Mouse (Mus musculus) neural tube, embryonic 13.5 days (tissue): ENCODE data around the gene Atm. TPM values are rescaled to one million over a fixed set of nuclear protein-coding genes. Genes with fewer than 3 reads are reported as not detected.

Experiments
- ATAC-seq: fragments of 200-750 bp; cut with Nextera tagmentation; 2 replicates; pipeline ENCODE4 v1.8.0; 2017; ENCODE audit warnings: low read depth, mild to moderate bottlenecking, moderate TSS enrichment, moderate library complexity
- H3K27ac ChIP-seq: fragments of 300-500 bp; sonication (generic); replicated peaks from 2 replicates; pipeline ENCODE4 v1.5.1; 2015; ENCODE audit warnings: moderate library complexity, mild to moderate bottlenecking, inconsistent platforms
- H3K27me3 ChIP-seq: fragments of 300-500 bp; sonication (generic); 2 replicates; pipeline ENCODE4 v1.6.1; 2015; ENCODE audit warnings: mild to moderate bottlenecking, inconsistent platforms
- H3K36me3 ChIP-seq: fragments of 300-500 bp; sonication (generic); 2 replicates; pipeline ENCODE4 v1.6.1; 2015; ENCODE audit warnings: mild to moderate bottlenecking, inconsistent platforms
- H3K4me1 ChIP-seq: fragments of 300-500 bp; sonication (generic); replicated peaks from 2 replicates; pipeline ENCODE4 v1.6.1; 2015; ENCODE audit warnings: inconsistent platforms
- H3K4me2 ChIP-seq: fragments of 300-500 bp; sonication (generic); 2 replicates; pipeline ENCODE4 v1.6.1; 2015; ENCODE audit warnings: inconsistent platforms, mild to moderate bottlenecking, moderate library complexity
- H3K4me3 ChIP-seq: fragments of 300-500 bp; sonication (generic); 2 replicates; pipeline ENCODE4 v1.5.1; 2015; ENCODE audit warnings: mild to moderate bottlenecking, inconsistent platforms
- H3K9ac ChIP-seq: fragments of 300-500 bp; sonication (generic); 2 replicates; pipeline ENCODE4 v1.6.1; 2015; ENCODE audit warnings: moderate library complexity, mild to moderate bottlenecking, inconsistent platforms
- H3K9me3 ChIP-seq: fragments of 300-500 bp; sonication (generic); 2 replicates; pipeline ENCODE4 v1.6.1; 2016; ENCODE audit warnings: inconsistent platforms
- WGBS: fragments of 180-500 bp; shearing (Covaris S2); methylation state at CpG from one replicate; pipeline ENCODE4 v1.1.7; 2015; 5-methylcytosine and 5-hydroxymethylcytosine counted together
- polyA plus RNA-seq: library from polyadenylated mRNA; unstranded; fragments of >200 nt; fragmentation: Nextera tagmentation; extraction: Ambion mirVana; gene quantifications from 2 replicates; pipeline ENCODE4 v1.2.1, GENCODE M21; 2015

Atm gene
- polyA plus RNA-seq: 9.5 and 12.1 TPM in 2 replicates

- Histone ChIP-seq H3K4me3 (peak within 1 kb of the TSS; percentile 93), H3K9ac (peak within 1 kb of the TSS; percentile 89), H3K27ac (peak within 1 kb of the TSS; percentile 92), H3K9me3 (no peaks in the 10 kb centered on the region), H3K4me1 (peaks cover 31% of the 10 kb centered on the region), H3K27me3 (no peaks in the 10 kb centered on the region), H3K36me3 (peaks cover 7% of the 10 kb centered on the region; the same call in 1 of the 2 replicates), H3K4me2 (peak within 1 kb of the TSS; percentile 97)
- ATAC-seq: peak; percentile 99
- WGBS: under 1% methylated on average over 69 of the region's 69 CpGs
Measured at GRCm38 (mm10) chr9:53536558-53537320, at the start of gene Atm, which contains the start of gene Npat. TSS of gene Atm (minus strand) at chr9:53536740. TSS of gene Npat (plus strand) at chr9:53537047.

DNA sequence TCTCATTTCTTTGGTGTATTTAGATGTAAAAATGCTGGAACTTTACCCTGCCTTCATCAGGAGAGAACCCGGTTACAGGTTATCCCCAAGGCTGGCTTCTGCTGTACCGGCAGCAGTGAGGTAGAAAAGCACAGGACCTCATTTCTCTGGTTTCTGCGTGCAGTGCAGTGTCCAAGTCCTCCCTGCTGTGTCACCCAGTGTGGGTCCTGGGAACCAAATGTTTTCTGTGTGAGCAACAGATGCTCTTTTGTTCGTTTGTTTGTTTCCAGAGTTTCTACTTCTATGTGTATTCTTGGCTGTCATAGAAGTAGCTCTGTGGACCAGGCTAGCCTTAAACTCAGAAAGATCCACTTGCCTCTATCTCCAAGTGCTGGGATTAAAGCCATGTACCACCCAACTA lies 45.3 kb upstream of the Atm start:
- no peak for ATAC-seq

DNA sequence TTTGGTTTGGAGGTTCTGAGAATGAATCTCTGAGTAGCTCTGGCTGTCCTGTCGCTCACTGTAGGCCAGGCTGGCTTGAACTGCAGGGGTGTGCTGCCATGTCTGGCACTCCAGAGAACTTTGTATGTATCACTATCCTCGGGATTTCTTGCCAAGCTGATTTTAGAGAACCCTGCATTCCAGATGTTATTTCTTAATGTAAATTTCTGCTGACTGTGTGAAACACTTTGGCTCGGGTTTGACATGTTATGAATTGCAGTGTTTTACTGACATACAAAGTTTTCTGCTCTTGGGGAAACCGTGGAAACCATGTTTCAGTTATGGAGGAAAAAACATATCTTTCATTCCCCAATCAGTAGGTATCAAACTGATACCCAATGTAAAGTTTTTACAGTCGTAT lies 39.2 kb upstream of the Atm start:
- Histone ChIP-seq H3K27me3 (no peaks in the 10 kb centered on the region), H3K9me3 (no peaks in the 10 kb centered on the region), H3K36me3 (peaks cover 61% of the 10 kb centered on the region), H3K4me2 (no peak overlapping the region), H3K27ac (no peak overlapping the region), H3K4me3 (no peak overlapping the region), H3K9ac (no peak overlapping the region), H3K4me1 (no peaks in the 10 kb centered on the region)
- 89% methylated on average over 5 of the region's 5 CpGs for WGBS
- no peak for ATAC-seq

More for the DNA sequence above, 45.3 kb upstream of the Atm start:
- Histone ChIP-seq H3K4me1 (no peaks in the 10 kb centered on the region), H3K27me3 (no peaks in the 10 kb centered on the region), H3K9ac (no peak overlapping the region), H3K4me3 (no peak overlapping the region), H3K9me3 (no peaks in the 10 kb centered on the region), H3K4me2 (no peak overlapping the region), H3K36me3 (peaks cover 83% of the 10 kb centered on the region), H3K27ac (no peak overlapping the region)
- 83% methylated on average over 4 of the region's 4 CpGs for WGBS

- 96% methylated on average over 7 of the region's 7 CpGs for WGBS
Measured at GRCm38 (mm10) chr9:53572516-53573307, 36.2 kb upstream of the Atm start.

GRCm38 (mm10) chr9:53570662-53571061 lies 34.1 kb upstream of the Atm start:
- 63% methylated on average over 6 of the region's 6 CpGs for WGBS
- Histone ChIP-seq H3K9me3 (no peaks in the 10 kb centered on the region), H3K27me3 (no peaks in the 10 kb centered on the region), H3K36me3 (peaks cover 67% of the 10 kb centered on the region), H3K4me1 (no peaks in the 10 kb centered on the region), H3K27ac (no peak overlapping the region), H3K9ac (no peak overlapping the region), H3K4me2 (no peak overlapping the region), H3K4me3 (no peak overlapping the region)
- ATAC-seq: no peak

More at GRCm38 (mm10) chr9:53572516-53573307, 36.2 kb upstream of the Atm start:
- Histone ChIP-seq H3K9me3 (no peaks in the 10 kb centered on the region), H3K9ac (no peak overlapping the region), H3K36me3 (peaks cover 57% of the 10 kb centered on the region), H3K27me3 (no peaks in the 10 kb centered on the region), H3K4me2 (no peak overlapping the region), H3K4me3 (no peak overlapping the region), H3K4me1 (no peaks in the 10 kb centered on the region), H3K27ac (no peak overlapping the region)
- no peak for ATAC-seq

DNA sequence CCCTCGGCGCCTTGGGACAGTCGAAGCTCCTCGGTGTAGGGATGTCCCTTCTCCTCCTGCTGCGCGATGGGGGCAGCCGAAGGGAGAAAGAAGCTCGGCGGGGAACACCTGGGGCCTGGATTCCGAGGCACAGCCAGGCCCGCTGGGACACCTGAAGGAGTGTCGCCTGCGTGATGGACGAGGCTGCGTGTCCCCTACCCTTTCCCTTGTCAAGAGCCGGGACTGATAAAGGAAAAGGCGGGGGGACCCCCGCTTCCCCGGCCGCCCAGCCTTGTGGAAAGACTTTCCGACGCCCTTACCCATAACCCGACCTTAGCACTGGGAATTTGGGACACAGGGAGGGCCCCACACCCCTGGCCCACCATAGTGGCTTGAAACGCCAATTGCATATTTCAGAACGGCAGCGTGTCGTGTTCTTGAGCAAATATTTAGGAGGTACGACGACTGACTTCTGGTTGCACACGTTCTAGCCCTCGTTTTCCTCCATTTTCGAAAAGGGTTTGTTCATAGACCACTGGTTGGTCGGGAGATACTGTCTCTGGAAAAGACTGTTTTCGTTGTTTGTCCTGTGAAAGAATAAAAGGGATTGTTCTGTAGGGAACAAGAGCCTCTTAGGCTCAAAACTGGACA lies 911 bp upstream of the Atm start:
- H3K9ac ChIP-seq: peak overlapping the region; percentile 89
- peak overlapping the region; percentile 93 for H3K4me3 ChIP-seq
- H3K27me3 ChIP-seq: no peaks in the 10 kb centered on the region
- H3K9me3 ChIP-seq: no peaks in the 10 kb centered on the region
- H3K27ac ChIP-seq: peak overlapping the region; percentile 92
- H3K36me3 ChIP-seq: peaks cover 7% of the 10 kb centered on the region; the same call in 1 of the 2 replicates
- no peak; the same call in 1 of the 2 replicates for ATAC-seq
- H3K4me2 ChIP-seq: peak overlapping the region; percentile 97
- peaks cover 31% of the 10 kb centered on the region for H3K4me1 ChIP-seq
- 2% methylated on average over 31 of the region's 34 CpGs for WGBS

GRCm38 (mm10) chr9:53535416-53536320 lies 872 bp downstream of the Atm start:
- ATAC-seq: no peak
- Histone ChIP-seq H3K27me3 (no peaks in the 10 kb centered on the region), H3K9me3 (no peaks in the 10 kb centered on the region), H3K9ac (peak overlapping the region; percentile 73), H3K27ac (peak overlapping the region; percentile 85), H3K36me3 (peaks cover 15% of the 10 kb centered on the region), H3K4me3 (peak overlapping the region; percentile 93), H3K4me1 (peaks cover 31% of the 10 kb centered on the region), H3K4me2 (peak overlapping the region; percentile 94)
- 20% methylated on average over 17 of the region's 17 CpGs for WGBS

GRCm38 (mm10) chr9:53517373-53518009 lies 19.0 kb downstream of the Atm start:
- H3K4me1 ChIP-seq: peaks cover 12% of the 10 kb centered on the region; the same call in 1 of the 2 replicates
- H3K9me3 ChIP-seq: no peaks in the 10 kb centered on the region
- H3K36me3 ChIP-seq: peaks cover 11% of the 10 kb centered on the region
- peak; percentile 94 for ATAC-seq
- H3K27ac ChIP-seq: peak overlapping the region; percentile 71
- H3K4me2 ChIP-seq: peak overlapping the region; percentile 19; the same call in 1 of the 2 replicates
- H3K4me3 ChIP-seq: no peak overlapping the region
- H3K9ac ChIP-seq: no peak overlapping the region
- 20% methylated on average over 9 of the region's 9 CpGs for WGBS
- H3K27me3 ChIP-seq: no peaks in the 10 kb centered on the region

DNA sequence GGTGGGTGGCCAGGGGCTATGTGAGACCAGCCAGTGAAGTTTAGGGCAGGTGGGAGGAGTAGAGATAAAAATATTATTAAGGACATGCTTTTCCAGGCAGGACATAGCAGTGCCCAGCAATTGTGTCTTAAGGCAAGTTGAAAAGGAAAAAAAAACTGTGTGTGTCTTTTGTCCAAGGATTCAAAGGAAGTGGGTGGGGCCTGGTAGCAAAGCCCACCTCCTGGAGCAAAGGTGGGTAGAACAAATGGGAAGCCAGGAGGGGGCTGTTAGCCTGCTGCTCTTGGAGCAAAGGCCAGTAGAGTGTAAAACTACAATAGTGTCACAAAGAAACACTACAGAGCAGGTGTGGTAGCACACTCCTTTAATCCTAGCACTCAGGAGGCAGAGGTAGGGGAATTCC lies 22.4 kb downstream of the Atm start:
- peaks cover 8% of the 10 kb centered on the region for H3K36me3 ChIP-seq
- no peak overlapping the region for H3K4me2 ChIP-seq
- H3K27ac ChIP-seq: no peak overlapping the region
- no peak for ATAC-seq
- no peaks in the 10 kb centered on the region for H3K9me3 ChIP-seq
- no peak overlapping the region for H3K9ac ChIP-seq
- no peak overlapping the region for H3K4me3 ChIP-seq
- no peaks in the 10 kb centered on the region for H3K27me3 ChIP-seq
- peaks cover 12% of the 10 kb centered on the region; the same call in 1 of the 2 replicates for H3K4me1 ChIP-seq

GRCm38 (mm10) chr9:53508053-53508452 lies 28.5 kb downstream of the Atm start:
- Histone ChIP-seq H3K4me1 (no peaks in the 10 kb centered on the region), H3K9ac (no peak overlapping the region), H3K36me3 (peaks cover 23% of the 10 kb centered on the region), H3K9me3 (no peaks in the 10 kb centered on the region), H3K27me3 (no peaks in the 10 kb centered on the region), H3K4me3 (no peak overlapping the region), H3K27ac (no peak overlapping the region), H3K4me2 (no peak overlapping the region)
- WGBS: 89% methylated on average over 7 of the region's 7 CpGs
- no peak for ATAC-seq

DNA sequence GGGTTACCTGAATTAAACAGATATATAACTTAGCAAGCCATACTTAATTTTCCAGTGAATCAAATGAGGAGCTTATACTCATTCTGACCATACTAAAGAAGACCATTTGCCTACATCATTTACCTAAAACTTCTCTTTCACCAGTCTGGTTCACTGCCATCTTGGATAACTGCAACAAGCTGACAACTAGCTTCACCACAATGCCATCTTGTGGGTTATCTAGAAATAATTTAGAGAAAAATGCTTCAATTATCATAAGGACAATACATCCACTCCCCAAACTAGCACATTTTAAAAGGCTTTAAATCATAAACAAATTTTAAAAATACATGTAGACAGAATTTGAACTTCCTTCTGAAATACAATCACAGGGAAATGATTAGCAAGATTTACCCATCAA lies 50.7 kb downstream of the Atm start:
- Histone ChIP-seq H3K4me3 (no peak overlapping the region), H3K9ac (no peak overlapping the region), H3K36me3 (peaks cover 46% of the 10 kb centered on the region), H3K27ac (no peak overlapping the region), H3K9me3 (no peaks in the 10 kb centered on the region), H3K27me3 (no peaks in the 10 kb centered on the region), H3K4me2 (no peak overlapping the region), H3K4me1 (no peaks in the 10 kb centered on the region)
- ATAC-seq: no peak
